ENCODE assay signal across 1 mouse cellular context in the genomic region with DNA sequence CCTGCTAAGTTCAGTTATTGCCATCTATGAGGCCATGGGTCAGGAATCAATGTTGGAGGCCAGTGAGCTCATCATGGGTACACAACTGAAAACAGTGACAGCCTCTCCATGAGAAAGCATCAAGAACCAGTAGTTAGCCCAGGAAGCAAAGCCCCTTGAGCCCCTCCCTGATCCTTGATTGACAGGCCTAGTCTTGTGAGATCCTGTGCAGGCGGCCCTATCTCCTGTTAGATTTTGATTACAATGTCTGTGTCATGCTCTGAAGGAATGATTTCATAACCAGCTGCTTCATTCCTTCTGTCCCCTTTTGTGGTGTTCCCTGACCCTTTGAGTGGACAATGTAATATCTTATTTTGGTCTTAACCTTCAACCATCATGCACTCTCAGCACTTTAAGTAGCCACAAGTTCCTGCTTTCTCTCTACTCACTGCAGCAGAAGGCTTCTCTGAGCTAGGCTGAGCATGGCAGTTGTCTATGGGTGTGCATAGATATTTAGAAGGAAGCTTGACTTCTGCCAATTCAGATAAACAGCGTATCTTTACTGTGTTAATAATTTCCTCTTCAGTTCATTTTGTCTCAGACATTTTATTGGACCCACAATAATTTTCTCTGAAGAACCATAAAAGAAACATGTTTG.
TF ChIP-seq lines count a peak whose summit lies in the region.

No protein-coding gene starts in this region.

TF ChIP-seq in MEL, 35 proteins besides CTCF, POLR2A, EP300 and RAD21 (continued from another document):
- TF ChIP-seq TCF12 (IDR thresholded peaks at IDR 0.05; ENCODE audit: low read depth, low read length) (peak; percentile 82), ZC3H11A (IDR thresholded peaks at IDR 0.05; ENCODE audit: low read depth, low read length) (0 out of 2 replicates have a peak, but pooled peaks have one; percentile 2), NRF1 (IDR thresholded peaks at IDR 0.05; ENCODE audit: insufficient read depth, low read depth, low read length, poor library complexity, severe bottlenecking) (no peak), GATA1 (IDR thresholded peaks at IDR 0.05; ENCODE audit: low read depth, low read length) (peak; percentile 83), USF1 (IDR thresholded peaks at IDR 0.05; ENCODE audit: low read depth, low read length) (no peak), SIN3A (IDR thresholded peaks at IDR 0.05; ENCODE audit: low read length) (peak; percentile 49), ZKSCAN1 (IDR thresholded peaks at IDR 0.05; ENCODE audit: low read depth, low read length) (no peak), RCOR1 (IDR thresholded peaks at IDR 0.05; ENCODE audit: low read depth, low read length) (peak; percentile 26; the same call in 1 of the 2 replicates), NELFE (IDR thresholded peaks at IDR 0.05; ENCODE audit: low read depth, low read length) (no peak), E2F4 (IDR thresholded peaks at IDR 0.05; ENCODE audit: borderline replicate concordance, low read depth, low read length) (no peak), TBP (IDR thresholded peaks at IDR 0.05; ENCODE audit: low read depth, low read length) (no peak), MYB (IDR thresholded peaks at IDR 0.05; ENCODE audit: low read depth, low read length) (peak; percentile 9; the same call in 1 of the 2 replicates), MYC (IDR thresholded peaks at IDR 0.05; ENCODE audit: low read depth, low read length) (0 out of 2 replicates have a peak, but pooled peaks have one; percentile 1), MXI1 (IDR thresholded peaks at IDR 0.05; ENCODE audit: low read depth, low read length) (no peak), SMC3 (IDR thresholded peaks at IDR 0.05; ENCODE audit: low read depth, low read length) (no peak), POLR2AphosphoS5 (IDR thresholded peaks at IDR 0.05; ENCODE audit: borderline replicate concordance, low read depth, low read length) (no peak), USF2 (IDR thresholded peaks at IDR 0.05; ENCODE audit: borderline replicate concordance in 1 of 2, insufficient read depth in 1 of 2, low read depth in 1 of 2, low read length in 2 of 2) (no peak), MEF2A (IDR thresholded peaks at IDR 0.05; ENCODE audit: extremely low read depth, insufficient replicate concordance, low read depth, low read length, poor library complexity, severe bottlenecking) (no peak), CHD2 (IDR thresholded peaks at IDR 0.05; ENCODE audit: low read length) (no peak), UBTF (IDR thresholded peaks at IDR 0.05; ENCODE audit: borderline replicate concordance, insufficient read depth, low read depth, low read length) (no peak), POLR2AphosphoS2 (IDR thresholded peaks at IDR 0.05; ENCODE audit: low read length) (no peak), ELF1 (IDR thresholded peaks at IDR 0.05; ENCODE audit: low read depth, low read length) (no peak), MAX (IDR thresholded peaks at IDR 0.05; ENCODE audit: low read length) (peak; percentile 24; the same call in 1 of the 2 replicates), MAFK (IDR thresholded peaks at IDR 0.05; ENCODE audit: borderline replicate concordance, low read depth, low read length) (no peak)
